Mouse (Mus musculus): ENCODE measurements at regions not wholly inside any gene's neighbourhood (a gene's known extent, or its start where the extent isn't known, plus 50 kb on each side); places are given as distances from the start of the nearest gene placed in this dataset.

GRCm38 (mm10) chr2:174532671-174533363 lies 59.9 kb upstream of the Prelid3b start:
- no peak for TF ChIP-seq MYOD1 (IDR thresholded peaks at IDR 0.05; ENCODE audit: control insufficient read depth, insufficient read length, low read depth)
- no peak for TF ChIP-seq MYOG (IDR thresholded peaks at IDR 0.05; ENCODE audit: control insufficient read depth, extremely low read depth, insufficient read length)
- TF ChIP-seq MAX (IDR thresholded peaks at IDR 0.05): no peak
- no peak overlapping the region for H3ac ChIP-seq (ENCODE audit: control insufficient read depth, insufficient read length, low read depth)
- H3K27me3 ChIP-seq (ENCODE audit: control insufficient read depth, insufficient read depth, insufficient read length): no peaks in the 10 kb centered on the region
- no peaks in the 10 kb centered on the region for H3K36me3 ChIP-seq (ENCODE audit: control insufficient read depth, insufficient read depth)
- H3K79me2 ChIP-seq (ENCODE audit: control insufficient read depth, insufficient read depth): no peaks in the 10 kb centered on the region
- no peak overlapping the region for H3K4me3 ChIP-seq (ENCODE audit: insufficient read depth, poor library complexity, severe bottlenecking)
- H3K79me3 ChIP-seq (ENCODE audit: low read depth): no peaks in the 10 kb centered on the region

GRCm38 (mm10) chr2:174540717-174541116 lies 67.8 kb upstream of the Prelid3b start:
- Histone ChIP-seq H3K36me3 (ENCODE audit: control insufficient read depth, insufficient read depth) (no peaks in the 10 kb centered on the region), H3K79me2 (ENCODE audit: control insufficient read depth, insufficient read depth) (no peaks in the 10 kb centered on the region), H3K79me3 (ENCODE audit: low read depth) (no peaks in the 10 kb centered on the region), H3ac (ENCODE audit: control insufficient read depth, insufficient read length, low read depth) (no peak overlapping the region), H3K4me3 (ENCODE audit: insufficient read depth, poor library complexity, severe bottlenecking) (no peak overlapping the region), H3K27me3 (ENCODE audit: control insufficient read depth, insufficient read depth, insufficient read length) (peaks cover 2% of the 10 kb centered on the region)
- TF ChIP-seq USF1 (IDR thresholded peaks at IDR 0.05; ENCODE audit: low read depth): no peak
- TF ChIP-seq MAX (IDR thresholded peaks at IDR 0.05): no peak
- no peak for TF ChIP-seq FOSL1 (IDR thresholded peaks at IDR 0.05; ENCODE audit: insufficient read depth, low read length, poor library complexity, severe bottlenecking)
- no peak for TF ChIP-seq MYOG (IDR thresholded peaks at IDR 0.05; ENCODE audit: control insufficient read depth, extremely low read depth, insufficient read length)
- TF ChIP-seq CEBPB (IDR thresholded peaks at IDR 0.05; ENCODE audit: low read depth): no peak
- no peak for TF ChIP-seq CTCF (IDR thresholded peaks at IDR 0.05; ENCODE audit: control insufficient read depth, insufficient read depth, insufficient read length)
- TF ChIP-seq MYOD1 (IDR thresholded peaks at IDR 0.05; ENCODE audit: control insufficient read depth, insufficient read length, low read depth): no peak

- H3K79me3 ChIP-seq (ENCODE audit: low read depth): no peaks in the 10 kb centered on the region
- peaks cover 17% of the 10 kb centered on the region for H3K27me3 ChIP-seq (ENCODE audit: control insufficient read depth, insufficient read depth, insufficient read length)
- H3ac ChIP-seq (ENCODE audit: control insufficient read depth, insufficient read length, low read depth): no peak overlapping the region
- H3K79me2 ChIP-seq (ENCODE audit: control insufficient read depth, insufficient read depth): no peaks in the 10 kb centered on the region
- TF ChIP-seq FOSL1 (IDR thresholded peaks at IDR 0.05; ENCODE audit: insufficient read depth, low read length, poor library complexity, severe bottlenecking) (no peak), MYOG (IDR thresholded peaks at IDR 0.05; ENCODE audit: control insufficient read depth, extremely low read depth, insufficient read length) (no peak), MYOD1 (IDR thresholded peaks at IDR 0.05; ENCODE audit: control insufficient read depth, insufficient read length, low read depth) (no peak), CTCF (IDR thresholded peaks at IDR 0.05; ENCODE audit: control insufficient read depth, insufficient read depth, insufficient read length) (no peak), CEBPB (IDR thresholded peaks at IDR 0.05; ENCODE audit: low read depth) (no peak), USF1 (IDR thresholded peaks at IDR 0.05; ENCODE audit: low read depth) (no peak), MAX (IDR thresholded peaks at IDR 0.05) (no peak)
- H3K36me3 ChIP-seq (ENCODE audit: control insufficient read depth, insufficient read depth): no peaks in the 10 kb centered on the region
- H3K4me3 ChIP-seq (ENCODE audit: insufficient read depth, poor library complexity, severe bottlenecking): no peak overlapping the region
These were observed 74.3 kb upstream of the Prelid3b start for GRCm38 (mm10) chr2:174547207-174547606.

- Histone ChIP-seq H3ac (ENCODE audit: control insufficient read depth, insufficient read length, low read depth) (no peak overlapping the region), H3K27me3 (ENCODE audit: control insufficient read depth, insufficient read depth, insufficient read length) (peaks cover 17% of the 10 kb centered on the region), H3K79me2 (ENCODE audit: control insufficient read depth, insufficient read depth) (no peaks in the 10 kb centered on the region), H3K79me3 (ENCODE audit: low read depth) (no peaks in the 10 kb centered on the region), H3K4me3 (ENCODE audit: insufficient read depth, poor library complexity, severe bottlenecking) (no peak overlapping the region), H3K36me3 (ENCODE audit: control insufficient read depth, insufficient read depth) (no peaks in the 10 kb centered on the region)
- TF ChIP-seq CTCF (IDR thresholded peaks at IDR 0.05; ENCODE audit: control insufficient read depth, insufficient read depth, insufficient read length): no peak
- TF ChIP-seq MAX (IDR thresholded peaks at IDR 0.05): no peak
- no peak for TF ChIP-seq MYOG (IDR thresholded peaks at IDR 0.05; ENCODE audit: control insufficient read depth, extremely low read depth, insufficient read length)
- TF ChIP-seq MYOD1 (IDR thresholded peaks at IDR 0.05; ENCODE audit: control insufficient read depth, insufficient read length, low read depth): no peak
- no peak for TF ChIP-seq FOSL1 (IDR thresholded peaks at IDR 0.05; ENCODE audit: insufficient read depth, low read length, poor library complexity, severe bottlenecking)
- TF ChIP-seq CEBPB (IDR thresholded peaks at IDR 0.05; ENCODE audit: low read depth): no peak
- TF ChIP-seq USF1 (IDR thresholded peaks at IDR 0.05; ENCODE audit: low read depth): no peak
These were observed 74.8 kb upstream of the Prelid3b start for GRCm38 (mm10) chr2:174547701-174548100.

- Histone ChIP-seq H3K4me3 (ENCODE audit: insufficient read depth, poor library complexity, severe bottlenecking) (no peak overlapping the region), H3K79me3 (ENCODE audit: low read depth) (no peaks in the 10 kb centered on the region), H3K36me3 (ENCODE audit: control insufficient read depth, insufficient read depth) (no peaks in the 10 kb centered on the region), H3K79me2 (ENCODE audit: control insufficient read depth, insufficient read depth) (no peaks in the 10 kb centered on the region), H3K27me3 (ENCODE audit: control insufficient read depth, insufficient read depth, insufficient read length) (peaks cover 17% of the 10 kb centered on the region), H3ac (ENCODE audit: control insufficient read depth, insufficient read length, low read depth) (no peak overlapping the region)
- TF ChIP-seq MYOD1 (IDR thresholded peaks at IDR 0.05; ENCODE audit: control insufficient read depth, insufficient read length, low read depth) (no peak), MAX (IDR thresholded peaks at IDR 0.05) (no peak), USF1 (IDR thresholded peaks at IDR 0.05; ENCODE audit: low read depth) (no peak), FOSL1 (IDR thresholded peaks at IDR 0.05; ENCODE audit: insufficient read depth, low read length, poor library complexity, severe bottlenecking) (no peak), MYOG (IDR thresholded peaks at IDR 0.05; ENCODE audit: control insufficient read depth, extremely low read depth, insufficient read length) (no peak), CTCF (IDR thresholded peaks at IDR 0.05; ENCODE audit: control insufficient read depth, insufficient read depth, insufficient read length) (no peak), CEBPB (IDR thresholded peaks at IDR 0.05; ENCODE audit: low read depth) (no peak)
These were observed 75.9 kb upstream of the Prelid3b start for GRCm38 (mm10) chr2:174548776-174549175.

- no peak overlapping the region for H3K4me3 ChIP-seq (ENCODE audit: insufficient read depth, poor library complexity, severe bottlenecking)
- TF ChIP-seq MAX (IDR thresholded peaks at IDR 0.05) (no peak), CEBPB (IDR thresholded peaks at IDR 0.05; ENCODE audit: low read depth) (no peak), MYOD1 (IDR thresholded peaks at IDR 0.05; ENCODE audit: control insufficient read depth, insufficient read length, low read depth) (no peak), MYOG (IDR thresholded peaks at IDR 0.05; ENCODE audit: control insufficient read depth, extremely low read depth, insufficient read length) (no peak), FOSL1 (IDR thresholded peaks at IDR 0.05; ENCODE audit: insufficient read depth, low read length, poor library complexity, severe bottlenecking) (no peak), CTCF (IDR thresholded peaks at IDR 0.05; ENCODE audit: control insufficient read depth, insufficient read depth, insufficient read length) (no peak), USF1 (IDR thresholded peaks at IDR 0.05; ENCODE audit: low read depth) (no peak)
- no peaks in the 10 kb centered on the region for H3K36me3 ChIP-seq (ENCODE audit: control insufficient read depth, insufficient read depth)
- H3K27me3 ChIP-seq (ENCODE audit: control insufficient read depth, insufficient read depth, insufficient read length): no peaks in the 10 kb centered on the region
- no peaks in the 10 kb centered on the region for H3K79me3 ChIP-seq (ENCODE audit: low read depth)
- H3K79me2 ChIP-seq (ENCODE audit: control insufficient read depth, insufficient read depth): no peaks in the 10 kb centered on the region
- no peak overlapping the region for H3ac ChIP-seq (ENCODE audit: control insufficient read depth, insufficient read length, low read depth)
These were observed 82.9 kb upstream of the Prelid3b start for GRCm38 (mm10) chr2:174555778-174556177.
